Mouse (Mus musculus) stomach, postnatal 0 days (tissue): ENCODE results near the gene Tatdn2. TPM values are rescaled to one million over a fixed set of nuclear protein-coding genes. Genes with fewer than 3 reads are reported as not detected.

Experiments
- ATAC-seq: fragments of 200-750 bp; cut with Nextera tagmentation; 2 replicates; pipeline ENCODE4 v1.8.0; 2017; ENCODE audit not compliant: low FRiP score, low TSS enrichment
- DNase-seq: peaks from one replicate; pipeline ENCODE4 v3.0.0-alpha.2; 2016; ENCODE audit warnings: low spot score
- H3K27ac ChIP-seq: fragments of 300-500 bp; sonication (generic); replicated peaks from 2 replicates; pipeline ENCODE4 v1.5.1; 2014; ENCODE audit warnings: mild to moderate bottlenecking, control low read depth
- H3K27me3 ChIP-seq: fragments of 300-500 bp; sonication (generic); 2 replicates; pipeline ENCODE4 v1.6.1; 2014; ENCODE audit warnings: low read length; ENCODE audit not compliant: control insufficient read depth, insufficient read depth
- H3K36me3 ChIP-seq: fragments of 300-500 bp; sonication (generic); 2 replicates; pipeline ENCODE4 v1.6.1; 2014; ENCODE audit warnings: low read length, mixed read lengths; ENCODE audit not compliant: control insufficient read depth, insufficient read depth
- H3K4me1 ChIP-seq: fragments of 300-500 bp; sonication (generic); replicated peaks from 2 replicates; pipeline ENCODE4 v1.6.1; 2014; ENCODE audit warnings: antibody characterized with exemption; ENCODE audit not compliant: control insufficient read depth, insufficient read depth
- H3K4me2 ChIP-seq: fragments of 300-500 bp; sonication (generic); replicated peaks from 2 replicates; pipeline ENCODE4 v1.6.1; 2014; ENCODE audit warnings: low read depth, mild to moderate bottlenecking, control low read depth, moderate library complexity
- H3K4me3 ChIP-seq: fragments of 300-500 bp; sonication (generic); 2 replicates; pipeline ENCODE4 v1.5.1; 2014; ENCODE audit warnings: low read depth, low read length, control low read depth
- H3K9ac ChIP-seq: fragments of 300-500 bp; sonication (generic); 2 replicates; pipeline ENCODE4 v1.6.1; 2014; ENCODE audit warnings: mild to moderate bottlenecking, low read length, control low read depth, mixed read lengths
- H3K9me3 ChIP-seq: fragments of 300-500 bp; sonication (generic); 2 replicates; pipeline ENCODE4 v1.6.1; 2016; ENCODE audit warnings: low read length; ENCODE audit not compliant: control insufficient read depth
- CTCF ChIP-seq: IDR thresholded peaks from 2 replicates; pipeline ENCODE4 v1.5.1; 2016; ENCODE audit warnings: antibody characterized with exemption, low read depth, mild to moderate bottlenecking, moderate library complexity
- EP300 ChIP-seq: optimal IDR thresholded peaks from 2 replicates; pipeline ENCODE3; 2016; ENCODE audit warnings: antibody characterized with exemption
- WGBS: fragments of 180-500 bp; shearing (Covaris S2); extraction: QIAGEN DNeasy Blood & Tissue Kit; methylation state at CpG from one replicate; pipeline ENCODE4 v1.1.7; 2014; 5-methylcytosine and 5-hydroxymethylcytosine counted together
- polyA plus RNA-seq: library from polyadenylated mRNA; unstranded; fragments of >200 nt; fragmentation: Nextera tagmentation; extraction: Ambion mirVana; gene quantifications from 2 replicates; pipeline ENCODE4 v1.2.1, GENCODE M21; 2015

Tatdn2 gene
- polyA plus RNA-seq, 1 experiment from 2014 or later = 0.73 TPM

GRCm38 (mm10) chr6:113660492-113661352 lies 36.1 kb upstream of the Tatdn2 start:
- DNase-seq (no peak), ATAC-seq (no peak)
- H3K4me1 ChIP-seq = no peaks in the 10 kb centered on the region
- no peak overlapping the region for H3K9ac ChIP-seq
- no peaks in the 10 kb centered on the region for H3K27me3 ChIP-seq
- H3K27ac ChIP-seq = peak overlapping the region; percentile 63
- no peaks in the 10 kb centered on the region for H3K9me3 ChIP-seq
- H3K4me2 ChIP-seq = no peak overlapping the region
- H3K4me3 ChIP-seq = no peak overlapping the region
- TF ChIP-seq EP300 (no peak), CTCF (no peak)
- 58% methylated on average over 14 of the region's 14 CpGs for WGBS
- H3K36me3 ChIP-seq = no peaks in the 10 kb centered on the region

GRCm38 (mm10) chr6:113661353-113662241 lies 35.3 kb upstream of the Tatdn2 start:
- Histone ChIP-seq H3K36me3 (no peaks in the 10 kb centered on the region), H3K4me3 (no peak overlapping the region), H3K27me3 (no peaks in the 10 kb centered on the region), H3K4me1 (no peaks in the 10 kb centered on the region), H3K27ac (peak overlapping the region; percentile 63), H3K9ac (no peak overlapping the region), H3K4me2 (no peak overlapping the region), H3K9me3 (no peaks in the 10 kb centered on the region)
- ATAC-seq (peak; percentile 58), DNase-seq (peak; percentile 63)
- 45% methylated on average over 12 of the region's 12 CpGs for WGBS
- TF ChIP-seq EP300 (no peak), CTCF (no peak)

GRCm38 (mm10) chr6:113662964-113663700 lies 33.7 kb upstream of the Tatdn2 start:
- WGBS = 90% methylated on average over 8 of the region's 8 CpGs
- DNase-seq = no peak
- no peaks in the 10 kb centered on the region for H3K4me1 ChIP-seq

GRCm38 (mm10) chr6:113664305-113664704 lies 32.5 kb upstream of the Tatdn2 start:
- no peaks in the 10 kb centered on the region for H3K9me3 ChIP-seq
- H3K27ac ChIP-seq = no peak overlapping the region
- no peak overlapping the region for H3K4me3 ChIP-seq

More at GRCm38 (mm10) chr6:113662964-113663700, 33.7 kb upstream of the Tatdn2 start:
- Histone ChIP-seq H3K36me3 (no peaks in the 10 kb centered on the region), H3K9ac (no peak overlapping the region), H3K9me3 (no peaks in the 10 kb centered on the region), H3K4me3 (no peak overlapping the region), H3K27me3 (no peaks in the 10 kb centered on the region), H3K27ac (no peak overlapping the region), H3K4me2 (no peak overlapping the region)
- no peak for TF ChIP-seq EP300
- peak; percentile 45 for TF ChIP-seq CTCF
- no peak for ATAC-seq

GRCm38 (mm10) chr6:113667611-113668122 lies 29.2 kb upstream of the Tatdn2 start:
- WGBS = 63% methylated on average over 8 of the region's 8 CpGs
- DNase-seq = no peak
- no peak for TF ChIP-seq CTCF
- TF ChIP-seq EP300 = no peak
- H3K9me3 ChIP-seq = no peaks in the 10 kb centered on the region
- H3K4me2 ChIP-seq = no peak overlapping the region
- H3K4me1 ChIP-seq = no peaks in the 10 kb centered on the region
- H3K36me3 ChIP-seq = no peaks in the 10 kb centered on the region
- 0 out of 2 replicates have a peak overlapping the region, but pooled peaks have one; percentile 30 for H3K27ac ChIP-seq
- no peaks in the 10 kb centered on the region for H3K27me3 ChIP-seq
- ATAC-seq = no peak
- no peak overlapping the region for H3K4me3 ChIP-seq
- no peak overlapping the region for H3K9ac ChIP-seq

More at GRCm38 (mm10) chr6:113664305-113664704, 32.5 kb upstream of the Tatdn2 start:
- TF ChIP-seq EP300 (no peak), CTCF (no peak)
- Histone ChIP-seq H3K36me3 (no peaks in the 10 kb centered on the region), H3K9ac (no peak overlapping the region), H3K4me2 (no peak overlapping the region), H3K4me1 (no peaks in the 10 kb centered on the region), H3K27me3 (no peaks in the 10 kb centered on the region)
- WGBS = 83% methylated on average over 7 of the region's 7 CpGs
- no peak for ATAC-seq
- no peak for DNase-seq
